Mouse (Mus musculus): Measurements from ENCODE around the gene Haghl. TPM values are rescaled to one million over a fixed set of nuclear protein-coding genes. Genes with fewer than 3 reads are reported as not detected.

Gene Haghl
- polyA plus RNA-seq, 1 experiment, result 45.8 TPM

DNA sequence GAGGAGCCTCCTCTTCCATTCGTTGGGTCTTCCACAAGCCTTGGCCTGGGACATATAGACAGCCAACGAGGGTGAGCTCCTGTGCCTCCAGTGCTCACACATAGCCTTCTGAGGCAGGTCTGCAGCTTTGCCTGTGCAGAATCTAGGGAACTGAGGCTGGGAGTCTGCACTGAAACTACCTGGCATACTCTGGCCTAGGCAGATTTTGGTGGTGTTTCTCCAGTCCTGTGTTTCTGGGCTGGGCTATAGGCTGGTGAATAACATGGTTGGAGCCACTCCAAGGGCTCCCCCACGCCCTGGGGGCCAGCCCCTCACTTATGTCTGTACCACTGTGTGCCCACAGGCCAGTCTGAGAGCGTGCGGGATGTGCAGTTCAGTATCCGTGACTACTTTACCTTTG is 39.8 kb upstream of the Haghl start:
- Histone ChIP-seq H3K27ac (ENCODE audit: control insufficient read depth, insufficient read depth, low read depth, low read length, poor library complexity) (no peak overlapping the region), H3K4me3 (replicated peaks; ENCODE audit: control insufficient read depth, low read depth, low read length) (no peak overlapping the region), H3K4me1 (ENCODE audit: control insufficient read depth, insufficient read depth, low read length) (peaks cover 10% of the 10 kb centered on the region)
- whole genome bisulfite sequencing, result 88% methylated on average over 6 of the region's 6 CpGs
- TF ChIP-seq CTCF (IDR thresholded peaks at IDR 0.05; ENCODE audit: control insufficient read depth, insufficient read depth, low read length), result no peak
- no peak for TF ChIP-seq POLR2A (IDR thresholded peaks at IDR 0.05; ENCODE audit: borderline replicate concordance, control insufficient read depth, low read depth, low read length)

DNA sequence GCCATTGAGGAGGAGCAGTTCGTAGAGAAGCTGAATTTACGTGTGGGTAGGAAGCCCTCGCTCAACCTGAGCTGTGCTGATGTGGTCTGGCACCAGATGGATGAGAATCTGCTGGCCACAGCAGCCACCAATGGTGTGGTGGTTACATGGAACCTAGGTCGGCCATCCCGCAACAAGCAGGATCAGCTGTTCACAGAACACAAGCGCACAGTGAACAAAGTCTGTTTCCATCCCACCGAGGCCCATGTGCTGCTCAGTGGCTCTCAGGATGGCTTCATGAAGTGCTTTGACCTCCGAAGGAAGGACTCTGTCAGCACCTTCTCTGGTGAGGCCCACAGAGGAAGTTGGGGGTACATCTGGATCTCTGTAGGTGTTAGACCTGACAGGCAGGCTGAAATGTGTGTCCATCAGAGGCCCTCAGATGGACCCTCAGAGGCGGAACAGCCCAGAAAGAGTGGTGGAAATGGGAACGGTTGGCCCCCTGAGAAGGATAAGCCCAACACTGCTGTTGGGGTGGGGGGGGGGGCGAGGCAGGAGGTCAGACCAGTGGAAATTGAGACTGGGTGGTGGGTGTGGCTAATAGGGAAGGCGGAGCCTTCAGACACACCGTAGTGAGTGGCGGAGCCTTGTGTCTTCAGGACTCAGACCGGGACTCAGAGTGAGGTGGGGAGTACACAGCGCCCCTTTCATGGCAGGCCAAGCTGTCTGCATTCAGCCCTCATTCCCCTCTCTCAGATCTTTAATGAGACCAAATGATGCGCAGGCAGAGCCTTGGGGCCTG is 39.1 kb upstream of the Haghl start:
- WGBS, result 78% methylated on average over 17 of the region's 17 CpGs
- Histone ChIP-seq H3K27ac (ENCODE audit: control insufficient read depth, insufficient read depth, low read depth, low read length, poor library complexity) (no peak overlapping the region), H3K4me3 (replicated peaks; ENCODE audit: control insufficient read depth, low read depth, low read length) (peak overlapping the region; percentile 89), H3K4me1 (ENCODE audit: control insufficient read depth, insufficient read depth, low read length) (peaks cover 10% of the 10 kb centered on the region)
- no peak for TF ChIP-seq CTCF (IDR thresholded peaks at IDR 0.05; ENCODE audit: control insufficient read depth, insufficient read depth, low read length)
- TF ChIP-seq POLR2A (IDR thresholded peaks at IDR 0.05; ENCODE audit: borderline replicate concordance, control insufficient read depth, low read depth, low read length), result no peak

DNA sequence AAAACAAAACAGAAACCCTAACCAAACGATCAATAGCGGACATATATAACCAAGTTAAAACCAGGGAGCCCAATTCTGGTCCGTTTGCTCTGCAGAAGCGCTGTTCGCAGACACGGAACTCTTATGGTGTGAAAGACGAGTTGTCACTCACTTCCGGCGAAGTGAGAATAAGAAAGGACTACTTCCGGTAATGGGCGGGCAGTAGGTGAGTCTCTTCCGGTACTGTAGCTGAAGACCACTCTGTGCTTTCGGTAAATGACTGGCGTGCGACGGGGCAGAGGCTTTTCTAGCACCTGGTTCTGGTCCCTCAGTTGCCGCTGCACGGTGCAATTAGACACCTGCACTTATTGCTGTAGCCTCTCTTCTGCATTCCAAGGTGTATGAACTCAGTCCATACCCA is 38.0 kb upstream of the Haghl start, which contains the start of gene Wdr24:
Gene Wdr24, plus strand, starts transcription at position 176 of the 400 bp plus-strand sequence.
- Histone ChIP-seq H3K27ac (ENCODE audit: control insufficient read depth, insufficient read depth, low read depth, low read length, poor library complexity) (0 out of 2 replicates have a peak within 1 kb of the TSS, but pooled peaks have one; percentile 18), H3K4me1 (ENCODE audit: control insufficient read depth, insufficient read depth, low read length) (peaks cover 8% of the 10 kb centered on the region), H3K4me3 (replicated peaks; ENCODE audit: control insufficient read depth, low read depth, low read length) (peak within 1 kb of the TSS; percentile 89)
- TF ChIP-seq POLR2A (IDR thresholded peaks at IDR 0.05; ENCODE audit: borderline replicate concordance, control insufficient read depth, low read depth, low read length) (no peak), CTCF (IDR thresholded peaks at IDR 0.05; ENCODE audit: control insufficient read depth, insufficient read depth, low read length) (no peak)
- WGBS, result 0% methylated on average over 18 of the region's 18 CpGs

DNA sequence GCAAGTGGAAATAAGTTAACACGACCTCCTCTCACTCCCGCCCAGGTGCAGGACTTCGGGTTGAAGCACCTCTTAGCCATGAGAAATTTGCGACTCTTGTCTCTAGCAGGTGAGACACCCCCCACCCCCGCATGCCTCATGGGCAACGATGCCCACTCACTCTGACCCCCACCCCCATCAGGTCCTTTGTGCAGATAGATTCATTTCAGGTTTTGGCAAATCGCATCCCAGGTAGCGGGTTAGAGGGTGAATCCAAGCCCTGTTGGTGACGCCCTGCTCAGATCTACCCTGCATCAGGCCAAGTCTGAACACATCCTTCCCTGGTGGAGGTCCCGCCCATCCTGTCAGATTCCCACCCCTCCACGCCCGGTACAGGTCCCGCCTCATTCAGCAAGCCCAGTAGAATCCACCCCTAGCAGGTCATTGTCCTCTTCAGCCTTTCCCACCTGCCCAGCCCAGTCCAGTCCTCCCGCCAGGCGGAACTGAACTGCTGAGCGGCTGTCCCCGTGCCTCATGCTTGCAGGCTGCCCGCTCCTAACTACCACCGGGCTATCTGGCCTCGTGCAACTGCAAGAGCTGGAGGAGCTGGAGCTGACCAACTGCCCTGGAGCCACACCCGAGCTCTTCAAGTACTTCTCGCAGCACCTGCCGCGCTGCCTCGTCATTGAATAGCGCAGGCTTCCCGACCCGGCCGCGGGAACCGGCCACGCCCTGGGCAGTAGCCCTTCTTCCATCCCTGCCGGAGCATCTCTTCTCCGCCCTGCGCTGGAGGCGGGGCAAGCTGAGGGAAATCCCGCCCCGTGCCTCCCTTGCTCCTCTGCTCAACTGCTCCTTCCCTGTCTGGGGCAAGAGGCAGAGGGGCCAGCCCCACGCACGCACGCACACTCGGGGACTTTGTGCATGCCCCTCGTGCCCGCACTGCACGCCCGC is 33.6 kb upstream of the Haghl start:
- 8% methylated on average over 46 of the region's 46 CpGs for WGBS
- TF ChIP-seq POLR2A (IDR thresholded peaks at IDR 0.05; ENCODE audit: borderline replicate concordance, control insufficient read depth, low read depth, low read length) (no peak), CTCF (IDR thresholded peaks at IDR 0.05; ENCODE audit: control insufficient read depth, insufficient read depth, low read length) (no peak)
- Histone ChIP-seq H3K27ac (ENCODE audit: control insufficient read depth, insufficient read depth, low read depth, low read length, poor library complexity) (no peak overlapping the region), H3K4me3 (replicated peaks; ENCODE audit: control insufficient read depth, low read depth, low read length) (no peak overlapping the region), H3K4me1 (ENCODE audit: control insufficient read depth, insufficient read depth, low read length) (peaks cover 3% of the 10 kb centered on the region)

DNA sequence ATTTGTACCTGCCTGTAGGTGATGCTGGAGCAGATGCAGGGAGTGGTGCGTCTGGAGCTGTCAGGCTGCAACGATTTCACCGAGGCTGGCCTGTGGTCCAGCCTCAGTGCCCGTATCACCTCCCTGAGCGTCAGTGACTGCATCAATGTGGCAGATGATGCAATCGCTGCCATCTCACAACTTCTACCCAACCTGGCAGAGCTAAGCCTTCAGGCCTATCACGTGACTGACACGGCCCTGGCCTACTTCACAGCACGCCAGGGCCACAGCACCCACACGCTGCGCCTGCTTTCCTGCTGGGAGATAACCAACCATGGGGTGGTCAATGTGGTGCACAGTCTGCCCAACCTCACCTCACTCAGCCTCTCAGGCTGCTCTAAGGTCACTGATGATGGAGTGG is 32.2 kb upstream of the Haghl start:
- Histone ChIP-seq H3K4me1 (ENCODE audit: control insufficient read depth, insufficient read depth, low read length) (no peaks in the 10 kb centered on the region), H3K27ac (ENCODE audit: control insufficient read depth, insufficient read depth, low read depth, low read length, poor library complexity) (no peak overlapping the region), H3K4me3 (replicated peaks; ENCODE audit: control insufficient read depth, low read depth, low read length) (no peak overlapping the region)
- 68% methylated on average over 11 of the region's 11 CpGs for WGBS
- TF ChIP-seq CTCF (IDR thresholded peaks at IDR 0.05; ENCODE audit: control insufficient read depth, insufficient read depth, low read length), result no peak
- TF ChIP-seq POLR2A (IDR thresholded peaks at IDR 0.05; ENCODE audit: borderline replicate concordance, control insufficient read depth, low read depth, low read length), result no peak

DNA sequence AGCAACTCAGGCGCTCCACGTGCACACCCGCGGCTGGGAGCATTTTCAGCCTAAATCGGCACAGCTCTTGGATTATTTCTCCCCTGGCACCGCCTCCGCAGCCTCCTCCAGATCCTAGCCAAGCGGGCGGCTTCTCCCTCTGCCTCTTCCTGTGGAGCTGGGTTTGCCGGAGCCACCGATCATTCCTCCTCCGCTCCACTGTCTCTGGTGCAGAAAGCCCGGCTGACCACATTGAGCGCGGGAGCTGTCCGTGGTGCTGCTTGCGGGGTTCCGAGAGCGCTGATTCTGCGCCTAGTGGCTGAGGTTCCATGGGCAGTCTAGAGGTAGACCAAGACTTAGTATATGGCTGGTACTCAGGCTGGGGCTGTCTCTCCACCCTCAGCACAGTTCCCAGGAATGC is 28.0 kb upstream of the Haghl start:
- TF ChIP-seq CTCF (IDR thresholded peaks at IDR 0.05; ENCODE audit: control insufficient read depth, insufficient read depth, low read length) (peak; percentile 46; the same call in 1 of the 2 replicates), POLR2A (IDR thresholded peaks at IDR 0.05; ENCODE audit: borderline replicate concordance, control insufficient read depth, low read depth, low read length) (no peak)
- no peak overlapping the region for H3K4me3 ChIP-seq (replicated peaks; ENCODE audit: control insufficient read depth, low read depth, low read length)
- WGBS, result 2% methylated on average over 20 of the region's 20 CpGs
- no peaks in the 10 kb centered on the region for H3K4me1 ChIP-seq (ENCODE audit: control insufficient read depth, insufficient read depth, low read length)
- H3K27ac ChIP-seq (ENCODE audit: control insufficient read depth, insufficient read depth, low read depth, low read length, poor library complexity), result no peak overlapping the region

DNA sequence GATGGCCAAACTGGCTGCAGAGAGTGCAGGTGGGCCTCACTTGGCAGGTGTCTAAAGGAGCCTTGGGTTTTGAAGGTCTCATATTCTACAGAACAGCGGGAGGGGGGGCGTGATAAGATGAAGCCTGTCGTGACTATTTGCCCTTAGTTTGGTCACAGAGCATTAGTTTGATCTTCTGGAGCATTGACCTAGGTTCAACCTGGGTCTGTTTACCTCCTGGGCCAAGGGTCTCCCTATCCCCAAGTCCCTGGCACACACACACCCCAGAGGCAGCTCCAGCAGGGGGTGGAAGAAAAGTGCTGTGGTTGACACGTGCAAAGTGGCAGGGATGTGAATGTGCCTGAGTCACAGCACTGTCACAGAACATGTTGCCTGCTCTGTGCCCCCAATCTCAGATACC is 25.4 kb upstream of the Haghl start:
- TF ChIP-seq POLR2A (IDR thresholded peaks at IDR 0.05; ENCODE audit: borderline replicate concordance, control insufficient read depth, low read depth, low read length), result no peak
- TF ChIP-seq CTCF (IDR thresholded peaks at IDR 0.05; ENCODE audit: control insufficient read depth, insufficient read depth, low read length), result no peak
- 63% methylated on average over 4 of the region's 4 CpGs for WGBS
- no peak overlapping the region for H3K4me3 ChIP-seq (replicated peaks; ENCODE audit: control insufficient read depth, low read depth, low read length)
- no peaks in the 10 kb centered on the region for H3K4me1 ChIP-seq (ENCODE audit: control insufficient read depth, insufficient read depth, low read length)
- no peak overlapping the region for H3K27ac ChIP-seq (ENCODE audit: control insufficient read depth, insufficient read depth, low read depth, low read length, poor library complexity)

Data from bone marrow, adult 2 months (tissue).